27 mouse cellular contexts compared by ENCODE assay signal in genomic region chr1:7308952-7309617, GRCm38 (mm10).
DNase-seq lines count a peak whose midpoint lies in the region; ATAC-seq lines count a peak whose summit lies in the region.
"Had no signal": no experiment of that assay in that cellular context is flagged by ENCODE, and none has a peak within 500 bp of the region (broad histone marks: within the 10 kb centered on the region; RNA-seq: fewer than 3 reads in every experiment).

No protein-coding gene starts in this region.

- no peaks in the 10 kb centered on the region for H3K27me3 ChIP-seq in hindbrain, embryonic 10.5 days (ENCODE audit: insufficient read depth, poor library complexity, severe bottlenecking)
- H3K27me3 ChIP-seq in hindbrain, embryonic 14.5 days (ENCODE audit: control insufficient read depth, insufficient read depth, low read length) = no peaks in the 10 kb centered on the region
- H3K27me3 ChIP-seq in neural tube, embryonic 11.5 days (ENCODE audit: control insufficient read depth, insufficient read depth, low read length) = no peaks in the 10 kb centered on the region
- H3K27me3 ChIP-seq in neural tube, embryonic 15.5 days (replicated peaks) = no peaks in the 10 kb centered on the region
- no peaks in the 10 kb centered on the region for H3K27me3 ChIP-seq in hindbrain, embryonic 16.5 days (replicated peaks; ENCODE audit: control insufficient read depth, insufficient read depth, low read length)
- H3K27me3 ChIP-seq: heart, embryonic 12.5 days; kidney, embryonic 15.5 days; limb, embryonic 15.5 days had no signal

- 47% methylated on average over 5 of the region's 5 CpGs for WGBS in hindbrain, embryonic 10.5 days
- 21% methylated on average over 5 of the region's 5 CpGs for WGBS in hindbrain, embryonic 14.5 days
- WGBS in neural tube, embryonic 11.5 days = 42% methylated on average over 5 of the region's 5 CpGs
- 28% methylated on average over 5 of the region's 5 CpGs for WGBS in neural tube, embryonic 15.5 days
- 45% methylated on average over 5 of the region's 5 CpGs for WGBS in hindbrain, embryonic 16.5 days

- DNase-seq in hindbrain, embryonic 10.5 days (ENCODE audit: low spot score) = peak; percentile 20
- DNase-seq in hindbrain, embryonic 14.5 days (ENCODE audit: low spot score) = no peak
- DNase-seq in neural tube, embryonic 11.5 days (ENCODE audit: low spot score) = no peak
- DNase-seq in left cerebral cortex, adult 11 months (ENCODE audit: low spot score) = no peak
- no peak for DNase-seq in embryo, embryonic 11 days
- DNase-seq: adrenal gland, adult 2 months; cerebellum, adult 11-12 months; gastrocnemius, postnatal 14 days; heart, adult 18-20 months; heart, postnatal 10 days; kidney, adult 11 months; kidney, postnatal 36 days; layer of hippocampus, postnatal 36 days; lung, embryonic 14.5 days; retina, postnatal 1 day; right cerebral cortex, postnatal 25 days; spleen, adult 18-20 months had no signal

- H3K9me3 ChIP-seq in hindbrain, embryonic 10.5 days = no peaks in the 10 kb centered on the region
- no peaks in the 10 kb centered on the region for H3K9me3 ChIP-seq in hindbrain, embryonic 14.5 days (ENCODE audit: control insufficient read depth, low read length)
- H3K9me3 ChIP-seq in neural tube, embryonic 11.5 days (ENCODE audit: control insufficient read depth, low read length) = no peaks in the 10 kb centered on the region
- H3K9me3 ChIP-seq in neural tube, embryonic 15.5 days (replicated peaks) = no peaks in the 10 kb centered on the region
- no peaks in the 10 kb centered on the region for H3K9me3 ChIP-seq in hindbrain, embryonic 16.5 days (ENCODE audit: control insufficient read depth, low read length)
- H3K9me3 ChIP-seq: forebrain, embryonic 10.5 days; heart, embryonic 12.5 days; kidney, embryonic 15.5 days; limb, embryonic 15.5 days had no signal

- H3K36me3 ChIP-seq in hindbrain, embryonic 10.5 days = no peaks in the 10 kb centered on the region
- H3K36me3 ChIP-seq in hindbrain, embryonic 14.5 days (replicated peaks; ENCODE audit: control insufficient read depth, insufficient read depth) = no peaks in the 10 kb centered on the region
- no peaks in the 10 kb centered on the region for H3K36me3 ChIP-seq in neural tube, embryonic 11.5 days (ENCODE audit: control insufficient read depth, insufficient read depth, low read length)
- no peaks in the 10 kb centered on the region for H3K36me3 ChIP-seq in neural tube, embryonic 15.5 days
- no peaks in the 10 kb centered on the region for H3K36me3 ChIP-seq in hindbrain, embryonic 16.5 days (ENCODE audit: control insufficient read depth, insufficient read depth, low read length)
- H3K36me3 ChIP-seq: forebrain, embryonic 10.5 days; heart, embryonic 12.5 days; kidney, embryonic 15.5 days; limb, embryonic 15.5 days had no signal

- no peak overlapping the region for H3K9ac ChIP-seq in hindbrain, embryonic 14.5 days
- H3K9ac ChIP-seq in neural tube, embryonic 11.5 days (ENCODE audit: low read length) = no peak overlapping the region
- H3K9ac ChIP-seq in neural tube, embryonic 15.5 days (replicated peaks) = no peak overlapping the region
- H3K9ac ChIP-seq in hindbrain, embryonic 16.5 days (ENCODE audit: low read depth, low read length) = no peak overlapping the region
- H3K9ac ChIP-seq: heart, embryonic 12.5 days; kidney, embryonic 15.5 days; limb, embryonic 15.5 days; liver, embryonic 14.5 days; lung, embryonic 14.5 days had no signal

- ATAC-seq in hindbrain, embryonic 14.5 days (ENCODE audit: low FRiP score) = no peak
- ATAC-seq in neural tube, embryonic 11.5 days (ENCODE audit: insufficient read depth, low FRiP score, low TSS enrichment) = peak; percentile 28; the same call in 1 of the 2 replicates
- no peak for ATAC-seq in neural tube, embryonic 15.5 days (ENCODE audit: low FRiP score)
- ATAC-seq in hindbrain, embryonic 16.5 days = peak; percentile 42
- ATAC-seq: CD4-positive, CD25-positive, alpha-beta regulatory T cell, adult 4 months; forebrain, embryonic 16.5 days had no signal

- H3K4me1 ChIP-seq in hindbrain, embryonic 10.5 days (replicated peaks) = peaks cover 34% of the 10 kb centered on the region
- H3K4me1 ChIP-seq in hindbrain, embryonic 14.5 days (replicated peaks; ENCODE audit: control insufficient read depth, insufficient read depth, low read length) = 0 out of 2 replicates have a peak, but pooled peaks cover 6% of the 10 kb centered on the region
- no peaks in the 10 kb centered on the region; the same call in 1 of the 2 replicates for H3K4me1 ChIP-seq in neural tube, embryonic 11.5 days (ENCODE audit: control insufficient read depth, insufficient read depth, low read length)
- H3K4me1 ChIP-seq in neural tube, embryonic 15.5 days = 0 out of 2 replicates have a peak, but pooled peaks cover 3% of the 10 kb centered on the region
- no peaks in the 10 kb centered on the region for H3K4me1 ChIP-seq in hindbrain, embryonic 16.5 days (ENCODE audit: control insufficient read depth, insufficient read depth, low read depth, low read length)
- H3K4me1 ChIP-seq: forebrain, embryonic 10.5 days; heart, embryonic 12.5 days; kidney, embryonic 15.5 days; limb, embryonic 15.5 days had no signal

- H3K4me3 ChIP-seq in hindbrain, embryonic 10.5 days = no peak overlapping the region
- no peak overlapping the region for H3K4me3 ChIP-seq in hindbrain, embryonic 14.5 days (replicated peaks; ENCODE audit: low read length)
- no peak overlapping the region for H3K4me3 ChIP-seq in neural tube, embryonic 11.5 days (ENCODE audit: low read depth, low read length)
- no peak overlapping the region for H3K4me3 ChIP-seq in neural tube, embryonic 15.5 days (replicated peaks)
- H3K4me3 ChIP-seq in hindbrain, embryonic 16.5 days (ENCODE audit: low read length) = no peak overlapping the region
- H3K4me3 ChIP-seq: forebrain, embryonic 10.5 days; heart, embryonic 12.5 days; kidney, embryonic 15.5 days; limb, embryonic 15.5 days; myocyte had no signal

- H3K4me2 ChIP-seq in hindbrain, embryonic 14.5 days (replicated peaks) = no peak overlapping the region
- no peak overlapping the region for H3K4me2 ChIP-seq in neural tube, embryonic 11.5 days (ENCODE audit: low read depth)
- H3K4me2 ChIP-seq in neural tube, embryonic 15.5 days = no peak overlapping the region
- no peak overlapping the region for H3K4me2 ChIP-seq in hindbrain, embryonic 16.5 days (ENCODE audit: low read length)
- H3K4me2 ChIP-seq: heart, embryonic 12.5 days; kidney, embryonic 15.5 days; limb, embryonic 15.5 days; lung, embryonic 14.5 days had no signal

- H3K27ac ChIP-seq in hindbrain, embryonic 10.5 days = peak overlapping the region; percentile 60
- H3K27ac ChIP-seq in hindbrain, embryonic 14.5 days = no peak overlapping the region
- H3K27ac ChIP-seq in neural tube, embryonic 11.5 days (ENCODE audit: low read depth, low read length) = no peak overlapping the region
- H3K27ac ChIP-seq in neural tube, embryonic 15.5 days (replicated peaks) = no peak overlapping the region
- no peak overlapping the region for H3K27ac ChIP-seq in hindbrain, embryonic 16.5 days (ENCODE audit: low read depth, low read length)
- H3K27ac ChIP-seq: forebrain, embryonic 10.5 days; kidney, embryonic 15.5 days; limb, embryonic 15.5 days; liver, embryonic 14.5 days had no signal

Comparison
In these comparisons a context has a peak if more than half of its experiments do, and no peak if none do; other contexts are left out.
1. ATAC-seq: peak in neural tube, embryonic 11.5 days (single experiment) and hindbrain, embryonic 16.5 days (single experiment); none in hindbrain, embryonic 14.5 days (single experiment) and neural tube, embryonic 15.5 days (single experiment).